Mouse (Mus musculus) CH12.LX (cell line): ENCODE data around the gene Rab20. TPM values are rescaled to one million over a fixed set of nuclear protein-coding genes. Genes with fewer than 3 reads are reported as not detected.

Experiments used
- DNase-seq: peaks from one replicate; pipeline ENCODE4 v3.0.0-alpha.2; 2013; ENCODE audit errors: extremely low read depth
- H3K27ac ChIP-seq: 2 replicates; pipeline ENCODE4 v1.5.1; 2012; ENCODE audit warnings: low read depth, mild to moderate bottlenecking, control low read depth, moderate library complexity; ENCODE audit not compliant: insufficient read depth
- H3K27me3 ChIP-seq: replicated peaks from 2 replicates; pipeline ENCODE3; 2012; ENCODE audit warnings: inconsistent platforms
- H3K36me3 ChIP-seq, 2 experiments: replicated peaks in 1 of 2; 2 replicates each; pipeline versions ENCODE3 to v1.6.1; 2012; ENCODE audit warnings: inconsistent platforms in 1 of 2, low read length in 1 of 2, mild to moderate bottlenecking in 1 of 2, mixed read lengths in 1 of 2, moderate library complexity in 1 of 2; ENCODE audit not compliant: control insufficient read depth in 1 of 2, insufficient read depth in 1 of 2
- H3K4me1 ChIP-seq, 2 experiments: 2 replicates each; pipeline ENCODE4 v1.6.1; 2012; ENCODE audit warnings: inconsistent platforms in 1 of 2, moderate library complexity in 1 of 2; ENCODE audit not compliant: insufficient read depth in 2 of 2, control insufficient read depth in 1 of 2
- H3K4me2 ChIP-seq: 2 replicates; pipeline ENCODE4 v1.6.1; 2012; ENCODE audit warnings: low read depth, mild to moderate bottlenecking, control low read depth; ENCODE audit not compliant: poor library complexity, insufficient read depth, severe bottlenecking
- H3K4me3 ChIP-seq, 3 experiments: fragments of 150-350 bp in 1 of 3; sonication (generic) in 1 of 3; replicated peaks in 1 of 3; 2 replicates each; pipeline versions ENCODE3 to v1.5.1; 2011 to 2012; ENCODE audit warnings: low read depth in 2 of 3, low read length in 2 of 3, mild to moderate bottlenecking in 2 of 3, moderate library complexity in 2 of 3, control low read depth in 1 of 3, improper control_type of control experiment in 1 of 3, inconsistent platforms in 1 of 3, mixed read lengths in 1 of 3; ENCODE audit not compliant: poor library complexity in 1 of 3
- H3K79me2 ChIP-seq: replicated peaks from 2 replicates; pipeline ENCODE4 v1.6.1; 2012; ENCODE audit warnings: mild to moderate bottlenecking, moderate library complexity; ENCODE audit not compliant: control insufficient read depth, poor library complexity, insufficient read depth, severe bottlenecking; ENCODE audit errors: extremely low read depth
- H3K9ac ChIP-seq: 2 replicates; pipeline ENCODE4 v1.6.1; 2012; ENCODE audit warnings: low read depth, mild to moderate bottlenecking, control low read depth, moderate library complexity; ENCODE audit not compliant: insufficient read depth
- H3K9me3 ChIP-seq: replicated peaks from 2 replicates; pipeline ENCODE3; 2012; ENCODE audit warnings: low read length, inconsistent platforms, mixed read lengths
- BHLHE40 ChIP-seq: IDR thresholded peaks from 2 replicates; pipeline ENCODE4 v1.6.1; 2011; ENCODE audit warnings: mild to moderate bottlenecking, low read depth, low read length, improper control_type of control experiment
- CHD1 ChIP-seq: IDR thresholded peaks from 2 replicates; pipeline ENCODE4 v1.6.1; 2012; ENCODE audit warnings: low read depth, low read length, improper control_type of control experiment, inconsistent platforms
- CTCF ChIP-seq, 2 experiments: IDR thresholded peaks in 1 of 2; conservative IDR thresholded peaks in 1 of 2; 2 replicates each; pipeline ENCODE4 v1.5.1; 2011 to 2012; ENCODE audit warnings: low read depth in 2 of 2, low read length in 2 of 2, improper control_type of control experiment in 1 of 2, inconsistent platforms in 1 of 2, mild to moderate bottlenecking in 1 of 2, moderate library complexity in 1 of 2
- E2F4 ChIP-seq: IDR thresholded peaks from 2 replicates; pipeline ENCODE4 v1.6.1; 2011; ENCODE audit warnings: low read depth, low read length, improper control_type of control experiment; ENCODE audit not compliant: insufficient replicate concordance
- EP300 ChIP-seq: IDR thresholded peaks from 2 replicates; pipeline ENCODE4 v1.6.1; 2011; ENCODE audit warnings: low read length, improper control_type of control experiment
- ETS1 ChIP-seq: conservative IDR thresholded peaks from 2 replicates; pipeline ENCODE4 v1.6.1; 2012; ENCODE audit warnings: low read depth, mild to moderate bottlenecking, inconsistent platforms, low read length, improper control_type of control experiment, moderate library complexity
- HCFC1 ChIP-seq: IDR thresholded peaks from 2 replicates; pipeline ENCODE4 v1.6.1; 2012; ENCODE audit warnings: low read depth, mild to moderate bottlenecking, inconsistent platforms, low read length, improper control_type of control experiment
- JUN ChIP-seq: IDR thresholded peaks from 2 replicates; pipeline ENCODE4 v1.6.1; 2011; ENCODE audit warnings: low read depth, mild to moderate bottlenecking, low read length, improper control_type of control experiment, moderate library complexity; ENCODE audit not compliant: insufficient read depth
- JUND ChIP-seq: conservative IDR thresholded peaks from 2 replicates; pipeline ENCODE4 v1.6.1; 2011; ENCODE audit warnings: low read depth, low read length, improper control_type of control experiment
- KAT2A ChIP-seq: IDR thresholded peaks from 2 replicates; pipeline ENCODE4 v1.6.1; 2012; ENCODE audit warnings: low read length, improper control_type of control experiment, inconsistent platforms; ENCODE audit not compliant: insufficient replicate concordance
- MAX ChIP-seq: IDR thresholded peaks from 2 replicates; pipeline ENCODE4 v1.6.1; 2011; ENCODE audit warnings: low read length, improper control_type of control experiment
- MEF2A ChIP-seq: IDR thresholded peaks from 2 replicates; pipeline ENCODE4 v1.6.1; 2014; ENCODE audit warnings: low read depth, mild to moderate bottlenecking, inconsistent platforms, low read length, improper control_type of control experiment, borderline replicate concordance
- MXI1 ChIP-seq: IDR thresholded peaks from 2 replicates; pipeline ENCODE4 v1.6.1; 2011; ENCODE audit warnings: mild to moderate bottlenecking, low read depth, low read length, improper control_type of control experiment
- MYC ChIP-seq: IDR thresholded peaks from 2 replicates; pipeline ENCODE4 v1.6.1; 2011; ENCODE audit warnings: low read depth, mild to moderate bottlenecking, improper control_type of control experiment, low read length
- NELFE ChIP-seq: IDR thresholded peaks from 2 replicates; pipeline ENCODE4 v1.6.1; 2011; ENCODE audit warnings: low read depth, low read length, improper control_type of control experiment
- PAX5 ChIP-seq: IDR thresholded peaks from 2 replicates; pipeline ENCODE4 v1.6.1; 2012; ENCODE audit warnings: low read length, inconsistent platforms, mixed read lengths
- POLR2A ChIP-seq: IDR thresholded peaks from 2 replicates; pipeline ENCODE4 v1.6.1; 2011; ENCODE audit warnings: low read depth, mild to moderate bottlenecking, improper control_type of control experiment, low read length
- POLR2AphosphoS2 ChIP-seq: IDR thresholded peaks from 2 replicates; pipeline ENCODE4 v1.6.1; 2011; ENCODE audit warnings: low read depth, low read length, improper control_type of control experiment
- RAD21 ChIP-seq: IDR thresholded peaks from 2 replicates; pipeline ENCODE4 v1.6.1; 2011; ENCODE audit warnings: low read depth, mild to moderate bottlenecking, low read length, improper control_type of control experiment, moderate library complexity
- RCOR1 ChIP-seq: conservative IDR thresholded peaks from 2 replicates; pipeline ENCODE4 v1.6.1; 2012; ENCODE audit warnings: low read depth, mild to moderate bottlenecking, inconsistent platforms, low read length, improper control_type of control experiment
- SIN3A ChIP-seq: IDR thresholded peaks from 2 replicates; pipeline ENCODE4 v1.6.1; 2012; ENCODE audit warnings: low read length, improper control_type of control experiment, inconsistent platforms
- SMC3 ChIP-seq: IDR thresholded peaks from 2 replicates; pipeline ENCODE4 v1.6.1; 2011; ENCODE audit warnings: low read depth, low read length, improper control_type of control experiment
- TBP ChIP-seq: conservative IDR thresholded peaks from 2 replicates; pipeline ENCODE4 v1.6.1; 2011; ENCODE audit warnings: low read depth, low read length, improper control_type of control experiment
- TCF12 ChIP-seq: IDR thresholded peaks from 2 replicates; pipeline ENCODE4 v1.6.1; 2014; ENCODE audit warnings: low read depth, mild to moderate bottlenecking, inconsistent platforms, low read length, improper control_type of control experiment
- USF2 ChIP-seq: conservative IDR thresholded peaks from 2 replicates; pipeline ENCODE4 v1.6.1; 2011; ENCODE audit warnings: low read depth, low read length, improper control_type of control experiment
- ZC3H11A ChIP-seq: IDR thresholded peaks from 2 replicates; pipeline ENCODE4 v1.6.1; 2012; ENCODE audit warnings: low read depth, mild to moderate bottlenecking, inconsistent platforms, low read length, improper control_type of control experiment
- ZKSCAN1 ChIP-seq: IDR thresholded peaks from 2 replicates; pipeline ENCODE4 v1.6.1; 2012; ENCODE audit warnings: low read depth, inconsistent platforms, low read length, improper control_type of control experiment, borderline replicate concordance
- ZMIZ1 ChIP-seq: IDR thresholded peaks from 2 replicates; pipeline ENCODE4 v1.6.1; 2012; ENCODE audit warnings: low read depth, mild to moderate bottlenecking, inconsistent platforms, low read length, improper control_type of control experiment
- dilution Hi-C: fragments of 300-500 bp; cut with MboI; formaldehyde crosslinking; loops from 2 replicates; pipeline ENCODE4 v1.14.3; 2020; ENCODE audit warnings: low sequenced_read_pairs; ENCODE audit not compliant: extremely low pct_unique_long_range_greater_than_20kb, extremely low pct_ligation_motif_present
- in situ Hi-C: fragments of 300-500 bp; cut with MboI; formaldehyde crosslinking; loops from 3 replicates; pipeline ENCODE4 v1.14.3; 2019; ENCODE audit warnings: low sequenced_read_pairs, low pct_ligation_motif_present, low pct_unique_long_range_greater_than_20kb, mixed read lengths
- polyA plus RNA-seq: library from polyadenylated mRNA; unstranded; fragments of >175 nt; gene quantifications from 2 replicates; pipeline ENCODE4 v1.2.1, GENCODE M21; 2012; ENCODE audit warnings: low read depth; ENCODE audit not compliant: insufficient read length
- total RNA-seq, 2 experiments: library from RNA; depleted of rRNA; stranded (reverse); fragments of 300-350 nt in 1 of 2; fragments of >200 nt in 1 of 2; gene quantifications; 2 replicates each; pipeline ENCODE4 v1.2.3; 2012 to 2014

The Rab20 gene
- total and polyA plus RNA-seq, 3 experiments: 12.8 to 22.8 (median 18.2) TPM

GRCm38 (mm10) chr8:11404614-11405013 is 73.9 kb downstream of the Rab20 start:
- H3K27me3 ChIP-seq: peaks cover 68% of the 10 kb centered on the region
- no peaks in the 10 kb centered on the region for H3K4me1 ChIP-seq
- no peak for TF ChIP-seq JUND
- no peak for TF ChIP-seq ZMIZ1
- no peak for TF ChIP-seq CHD1
- TF ChIP-seq POLR2AphosphoS2: no peak
- TF ChIP-seq ZC3H11A: no peak
- no peak for TF ChIP-seq ETS1
- no peak for TF ChIP-seq MXI1
- no peak for TF ChIP-seq HCFC1
- no peak for TF ChIP-seq USF2
- TF ChIP-seq JUN: no peak
- TF ChIP-seq E2F4: no peak
- TF ChIP-seq KAT2A: no peak
- no peak for TF ChIP-seq NELFE
- TF ChIP-seq ZKSCAN1: no peak
- no peak for TF ChIP-seq TBP
- TF ChIP-seq MYC: no peak
- no peak for TF ChIP-seq POLR2A
- no peak for TF ChIP-seq PAX5
- in situ Hi-C loops: no loop called here
- no peaks in the 10 kb centered on the region for H3K36me3 ChIP-seq
- no peak overlapping the region for H3K4me2 ChIP-seq
- dilution Hi-C loops: no loop called here
- H3K27ac ChIP-seq: no peak overlapping the region
- DNase-seq: no peak
- no peaks in the 10 kb centered on the region for H3K9me3 ChIP-seq
- H3K79me2 ChIP-seq: no peaks in the 10 kb centered on the region
- no peak overlapping the region for H3K9ac ChIP-seq
- no peak overlapping the region for H3K4me3 ChIP-seq

- DNase-seq: no peak
- in situ Hi-C loops: no loop called here
- H3K27me3 ChIP-seq: peaks cover 66% of the 10 kb centered on the region
- H3K9me3 ChIP-seq: no peaks in the 10 kb centered on the region
- no peak overlapping the region for H3K4me2 ChIP-seq
- dilution Hi-C loops: no loop called here
- H3K36me3 ChIP-seq: no peaks in the 10 kb centered on the region
- TF ChIP-seq EP300 (no peak), SMC3 (no peak), JUN (no peak), MEF2A (no peak), SIN3A (no peak), TBP (no peak), E2F4 (no peak), RCOR1 (no peak), POLR2AphosphoS2 (no peak), CTCF (conservative IDR thresholded peaks at IDR 0.05 in 1 of 2, IDR thresholded peaks at IDR 0.05 in 1 of 2; ENCODE audit: low read depth in 2 of 2, low read length in 2 of 2) (no peak), BHLHE40 (no peak), MAX (no peak), TCF12 (no peak), ZC3H11A (no peak), MYC (no peak), ZKSCAN1 (no peak), MXI1 (no peak), RAD21 (no peak)
- H3K4me1 ChIP-seq: no peaks in the 10 kb centered on the region
- H3K27ac ChIP-seq: no peak overlapping the region
- H3K4me3 ChIP-seq: no peak overlapping the region
- H3K79me2 ChIP-seq: no peaks in the 10 kb centered on the region
- no peak overlapping the region for H3K9ac ChIP-seq
Observed at GRCm38 (mm10) chr8:11403813-11404212, 74.7 kb downstream of the Rab20 start.
